Mouse (Mus musculus): Measurements from ENCODE around the gene Trim9. TPM values are rescaled to one million over a fixed set of nuclear protein-coding genes. Genes with fewer than 3 reads are reported as not detected.

Gene Trim9
- 0.47 and 0.74 TPM in 2 replicates for polyA plus RNA-seq (2011; ENCODE audit: insufficient read length, low read depth, missing spikeins)

- no peaks in the 10 kb centered on the region for H3K4me1 ChIP-seq (ENCODE audit: control insufficient read depth, insufficient read depth, low read length)
- H3K27ac ChIP-seq (ENCODE audit: insufficient read depth, low read length): no peak within 1 kb of the TSS
- peak within 1 kb of the TSS; percentile 47 for H3K4me3 ChIP-seq (ENCODE audit: insufficient read depth, low read length)
- TF ChIP-seq CTCF (IDR thresholded peaks at IDR 0.05; ENCODE audit: borderline replicate concordance, insufficient read depth, low read length) (no peak), POLR2A (IDR thresholded peaks at IDR 0.05; ENCODE audit: low read depth, low read length) (no peak)
Measured at GRCm38 (mm10) chr12:70347202-70347841, at the start of gene Trim9. Gene Trim9 (minus strand): TSS chr12:70347614.

- Histone ChIP-seq H3K4me1 (ENCODE audit: control insufficient read depth, insufficient read depth, low read length) (no peaks in the 10 kb centered on the region), H3K27ac (ENCODE audit: insufficient read depth, low read length) (no peak overlapping the region), H3K4me3 (ENCODE audit: insufficient read depth, low read length) (no peak overlapping the region)
- TF ChIP-seq POLR2A (IDR thresholded peaks at IDR 0.05; ENCODE audit: low read depth, low read length) (no peak), CTCF (IDR thresholded peaks at IDR 0.05; ENCODE audit: borderline replicate concordance, insufficient read depth, low read length) (no peak)
Measured at GRCm38 (mm10) chr12:70395061-70395460, 47.6 kb upstream of the Trim9 start.

GRCm38 (mm10) chr12:70391236-70391635, 43.8 kb upstream of the Trim9 start:
- TF ChIP-seq CTCF (IDR thresholded peaks at IDR 0.05; ENCODE audit: borderline replicate concordance, insufficient read depth, low read length) (no peak), POLR2A (IDR thresholded peaks at IDR 0.05; ENCODE audit: low read depth, low read length) (no peak)
- no peak overlapping the region for H3K27ac ChIP-seq (ENCODE audit: insufficient read depth, low read length)
- H3K4me1 ChIP-seq (ENCODE audit: control insufficient read depth, insufficient read depth, low read length): no peaks in the 10 kb centered on the region
- H3K4me3 ChIP-seq (ENCODE audit: insufficient read depth, low read length): no peak overlapping the region

- Histone ChIP-seq H3K27ac (ENCODE audit: insufficient read depth, low read length) (no peak overlapping the region), H3K4me1 (ENCODE audit: control insufficient read depth, insufficient read depth, low read length) (no peaks in the 10 kb centered on the region), H3K4me3 (ENCODE audit: insufficient read depth, low read length) (no peak overlapping the region)
- TF ChIP-seq CTCF (IDR thresholded peaks at IDR 0.05; ENCODE audit: borderline replicate concordance, insufficient read depth, low read length) (no peak), POLR2A (IDR thresholded peaks at IDR 0.05; ENCODE audit: low read depth, low read length) (no peak)
Measured at GRCm38 (mm10) chr12:70374976-70375375, 27.6 kb upstream of the Trim9 start.

GRCm38 (mm10) chr12:70372874-70373273, 25.5 kb upstream of the Trim9 start:
- no peaks in the 10 kb centered on the region for H3K4me1 ChIP-seq (ENCODE audit: control insufficient read depth, insufficient read depth, low read length)
- TF ChIP-seq CTCF (IDR thresholded peaks at IDR 0.05; ENCODE audit: borderline replicate concordance, insufficient read depth, low read length): no peak
- no peak for TF ChIP-seq POLR2A (IDR thresholded peaks at IDR 0.05; ENCODE audit: low read depth, low read length)
- H3K4me3 ChIP-seq (ENCODE audit: insufficient read depth, low read length): no peak overlapping the region
- H3K27ac ChIP-seq (ENCODE audit: insufficient read depth, low read length): no peak overlapping the region

- Histone ChIP-seq H3K27ac (ENCODE audit: insufficient read depth, low read length) (no peak overlapping the region), H3K4me3 (ENCODE audit: insufficient read depth, low read length) (no peak overlapping the region)
- TF ChIP-seq POLR2A (IDR thresholded peaks at IDR 0.05; ENCODE audit: low read depth, low read length) (no peak), CTCF (IDR thresholded peaks at IDR 0.05; ENCODE audit: borderline replicate concordance, insufficient read depth, low read length) (no peak)
Measured at GRCm38 (mm10) chr12:70369348-70369747, 21.9 kb upstream of the Trim9 start.

GRCm38 (mm10) chr12:70368820-70369219, 21.4 kb upstream of the Trim9 start:
- H3K27ac ChIP-seq (ENCODE audit: insufficient read depth, low read length): no peak overlapping the region
- no peak overlapping the region for H3K4me3 ChIP-seq (ENCODE audit: insufficient read depth, low read length)
- no peaks in the 10 kb centered on the region for H3K4me1 ChIP-seq (ENCODE audit: control insufficient read depth, insufficient read depth, low read length)
- TF ChIP-seq CTCF (IDR thresholded peaks at IDR 0.05; ENCODE audit: borderline replicate concordance, insufficient read depth, low read length) (no peak), POLR2A (IDR thresholded peaks at IDR 0.05; ENCODE audit: low read depth, low read length) (no peak)

More at GRCm38 (mm10) chr12:70369348-70369747, 21.9 kb upstream of the Trim9 start:
- H3K4me1 ChIP-seq (ENCODE audit: control insufficient read depth, insufficient read depth, low read length): no peaks in the 10 kb centered on the region

GRCm38 (mm10) chr12:70367326-70368248, 20.2 kb upstream of the Trim9 start:
- H3K27ac ChIP-seq (ENCODE audit: insufficient read depth, low read length): no peak overlapping the region
- TF ChIP-seq POLR2A (IDR thresholded peaks at IDR 0.05; ENCODE audit: low read depth, low read length): no peak
- no peak overlapping the region for H3K4me3 ChIP-seq (ENCODE audit: insufficient read depth, low read length)
- no peaks in the 10 kb centered on the region for H3K4me1 ChIP-seq (ENCODE audit: control insufficient read depth, insufficient read depth, low read length)

GRCm38 (mm10) chr12:70363016-70363415, 15.6 kb upstream of the Trim9 start:
- TF ChIP-seq POLR2A (IDR thresholded peaks at IDR 0.05; ENCODE audit: low read depth, low read length) (no peak), CTCF (IDR thresholded peaks at IDR 0.05; ENCODE audit: borderline replicate concordance, insufficient read depth, low read length) (no peak)
- Histone ChIP-seq H3K4me1 (ENCODE audit: control insufficient read depth, insufficient read depth, low read length) (no peaks in the 10 kb centered on the region), H3K27ac (ENCODE audit: insufficient read depth, low read length) (no peak overlapping the region), H3K4me3 (ENCODE audit: insufficient read depth, low read length) (no peak overlapping the region)

GRCm38 (mm10) chr12:70360276-70360675, 12.9 kb upstream of the Trim9 start:
- H3K4me1 ChIP-seq (ENCODE audit: control insufficient read depth, insufficient read depth, low read length): no peaks in the 10 kb centered on the region
- TF ChIP-seq POLR2A (IDR thresholded peaks at IDR 0.05; ENCODE audit: low read depth, low read length): no peak
- no peak for TF ChIP-seq CTCF (IDR thresholded peaks at IDR 0.05; ENCODE audit: borderline replicate concordance, insufficient read depth, low read length)
- H3K27ac ChIP-seq (ENCODE audit: insufficient read depth, low read length): no peak overlapping the region
- no peak overlapping the region for H3K4me3 ChIP-seq (ENCODE audit: insufficient read depth, low read length)
